In genomic region chr13:56266435-56266834, GRCm38 (mm10) we compare ENCODE assay signal across 8 mouse cellular contexts. TPM values are rescaled to one million over a fixed set of nuclear protein-coding genes. Genes with fewer than 3 reads are reported as not detected.
DNase-seq lines count a peak whose midpoint lies in the region; ATAC-seq and TF ChIP-seq lines count a peak whose summit lies in the region.

No protein-coding gene starts in this region.

- H3K4me1 ChIP-seq in heart, postnatal 0 days (ENCODE audit: control insufficient read depth, insufficient read depth), result no peaks in the 10 kb centered on the region
- peaks cover 12% of the 10 kb centered on the region; the same call in 1 of the 2 replicates for H3K4me1 ChIP-seq in embryonic facial prominence, embryonic 10.5 days

- H3K36me3 ChIP-seq in heart, postnatal 0 days (replicated peaks; ENCODE audit: control insufficient read depth, insufficient read depth, low read length), result no peaks in the 10 kb centered on the region
- no peaks in the 10 kb centered on the region for H3K36me3 ChIP-seq in embryonic facial prominence, embryonic 10.5 days (replicated peaks)

- peak; percentile 60 for TF ChIP-seq CTCF in heart, postnatal 0 days (IDR thresholded peaks at IDR 0.05; ENCODE audit: low read depth)

- intact Hi-C loops in heart, postnatal 25 days (cut with DNase I), result loop anchor here (1.0 kb wide), 1 partner anchor 69 kb away; no protein-coding TSS in a partner anchor

- no peak for TF ChIP-seq EP300 in heart, postnatal 0 days (IDR thresholded peaks at IDR 0.05; ENCODE audit: low read depth)

- H3K4me2 ChIP-seq in heart, postnatal 0 days (ENCODE audit: low read depth, low read length), result no peak overlapping the region

- H3K9ac ChIP-seq in heart, postnatal 0 days (replicated peaks; ENCODE audit: low read depth, low read length), result no peak overlapping the region

- no peak overlapping the region for H3K4me3 ChIP-seq in heart, postnatal 0 days (ENCODE audit: low read depth, low read length)
- H3K4me3 ChIP-seq in embryonic facial prominence, embryonic 10.5 days, result no peak overlapping the region

- peak; percentile 13 for DNase-seq in heart, postnatal 0 days (ENCODE audit: low spot score)
- DNase-seq in heart, postnatal 25 days (ENCODE audit: low spot score), result no peak
- peak; percentile 69 for DNase-seq in thymus, postnatal 0 days (ENCODE audit: low spot score)
- no peak for DNase-seq in thymus, adult 18-20 months
- DNase-seq in embryonic facial prominence, embryonic 10.5 days (ENCODE audit: low spot score), result peak; percentile 52
- peak; percentile 44 for DNase-seq in lung, postnatal 14 days
- no peak for DNase-seq in MN1 (ENCODE audit: low spot score)
- DNase-seq in spleen, postnatal 36 days (ENCODE audit: low spot score in 2 of 2), result no peak

- no peak overlapping the region for H3K27ac ChIP-seq in heart, postnatal 0 days (ENCODE audit: low read depth)
- no peak overlapping the region for H3K27ac ChIP-seq in embryonic facial prominence, embryonic 10.5 days (replicated peaks)

- no peak for ATAC-seq in heart, postnatal 0 days (ENCODE audit: insufficient read depth, low read depth)

- H3K27me3 ChIP-seq in heart, postnatal 0 days (ENCODE audit: control insufficient read depth, insufficient read depth, low read length), result peaks cover 27% of the 10 kb centered on the region
- H3K27me3 ChIP-seq in embryonic facial prominence, embryonic 10.5 days (replicated peaks; ENCODE audit: low read depth, poor library complexity, severe bottlenecking), result peaks cover 54% of the 10 kb centered on the region

- WGBS in heart, postnatal 0 days, result 35% methylated on average over 8 of the region's 8 CpGs
- WGBS in embryonic facial prominence, embryonic 10.5 days, result 45% methylated on average over 8 of the region's 8 CpGs

- H3K9me3 ChIP-seq in heart, postnatal 0 days (replicated peaks; ENCODE audit: control insufficient read depth, low read length), result peaks cover 3% of the 10 kb centered on the region
- H3K9me3 ChIP-seq in embryonic facial prominence, embryonic 10.5 days, result peaks cover 6% of the 10 kb centered on the region

RNA-seq across cellular contexts. Expression of gene Neurog1, which starts 14.5 kb away (rescaled TPM):
- not detected in 2 replicates for total RNA-seq in heart, postnatal 0 days (2014; rRNA removed; ENCODE audit: low replicate concordance)
- polyA plus RNA-seq in heart, postnatal 0 days (2015; fragmentation: Nextera tagmentation; extraction: Ambion mirVana), result not detected in 2 replicates
- total RNA-seq in heart, postnatal 25 days (2021), result not detected
- polyA plus RNA-seq in thymus, postnatal 0 days (2015; fragmentation: Nextera tagmentation; extraction: Ambion mirVana), result 0.12 TPM in 1 of 2 replicates, not detected in the other
- polyA plus RNA-seq in embryonic facial prominence, embryonic 10.5 days (2016; fragmentation: Nextera tagmentation; extraction: Ambion mirVana), result 11.2 and 15.5 TPM in 2 replicates

RNA-seq across cellular contexts. Expression of gene Cxcl14, which starts 29.9 kb away (rescaled TPM):
- total RNA-seq in heart, postnatal 0 days (2014; rRNA removed; ENCODE audit: low replicate concordance), result not detected in 2 replicates
- polyA plus RNA-seq in heart, postnatal 0 days (2015; fragmentation: Nextera tagmentation; extraction: Ambion mirVana), result 0.08 and 0.16 TPM in 2 replicates
- 1 to 10 TPM; 1.7 to 1.8 TPM for total RNA-seq in heart, postnatal 25 days (2021)
- polyA plus RNA-seq in thymus, postnatal 0 days (2015; fragmentation: Nextera tagmentation; extraction: Ambion mirVana), result 0.38 and 0.72 TPM in 2 replicates
- polyA plus RNA-seq in embryonic facial prominence, embryonic 10.5 days (2016; fragmentation: Nextera tagmentation; extraction: Ambion mirVana), result 23.8 and 40.2 TPM in 2 replicates

Comparison
In these comparisons a context has a peak if more than half of its experiments do, and no peak if none do; other contexts are left out.
1. DNase-seq: peak in heart, postnatal 0 days (single experiment), thymus, postnatal 0 days (single experiment), embryonic facial prominence, embryonic 10.5 days (single experiment) and lung, postnatal 14 days (single experiment); none in heart, postnatal 25 days (single experiment), thymus, adult 18-20 months (0 of 2), MN1 (single experiment) and spleen, postnatal 36 days (0 of 2).
2. RNA of gene Neurog1, which starts 14.5 kb away (polyA plus RNA-seq): 11.2 to 15.5 TPM in embryonic facial prominence, embryonic 10.5 days; 0.12 TPM in thymus, postnatal 0 days and not detected in heart, postnatal 0 days; every median in the first group is over 10 times any median in the second.
3. RNA of gene Cxcl14, which starts 29.9 kb away (polyA plus RNA-seq): 23.8 to 40.2 TPM in embryonic facial prominence, embryonic 10.5 days; 0.38 to 0.72 TPM in thymus, postnatal 0 days and 0.08 to 0.16 TPM in heart, postnatal 0 days; every median in the first group is over 10 times any median in the second.